Mouse (Mus musculus): ENCODE measurements around the gene Fancm. TPM values are rescaled to one million over a fixed set of nuclear protein-coding genes. Genes with fewer than 3 reads are reported as not detected.
A peak's percentile ranks its signal among the peaks of the same experiment; 100 is the strongest.
"Not testable (repeated sequence)": the region's sequence is repeated elsewhere in the genome, so short reads cannot be mapped to it uniquely, and the experiment has no call there.

Gene Fancm
- total and polyA plus RNA-seq, 3 experiments = 2.5 to 9.2 (median 6.9) TPM

DNA sequence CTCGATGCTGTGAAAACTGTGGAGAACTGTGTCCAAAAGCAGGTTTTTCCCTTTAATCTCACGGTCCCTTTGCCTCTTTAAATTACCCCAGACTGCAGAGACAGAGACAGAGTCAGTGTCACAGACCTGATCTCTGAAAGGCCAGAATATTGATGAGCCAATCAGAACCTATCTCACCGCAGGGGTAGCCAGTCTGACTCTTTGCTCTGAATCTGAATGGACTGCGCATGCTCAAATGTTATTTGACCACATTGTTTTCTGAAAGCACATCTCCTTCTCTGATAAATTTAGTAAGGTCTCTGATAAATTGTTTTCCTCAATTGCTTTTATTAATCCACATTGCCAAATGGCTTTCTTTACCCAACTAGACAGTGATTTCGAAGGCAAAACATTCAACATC, 44.0 kb downstream of the Fancm start:
- DNase-seq = no peak

- DNase-seq = not testable (repeated sequence)
Measured at GRCm38 (mm10) chr12:65136121-65136520, 60.7 kb downstream of the Fancm start.

- peak; percentile 96 for DNase-seq
Measured at GRCm38 (mm10) chr12:65172021-65172951, 96.9 kb downstream of the Fancm start, which contains the start of gene Mis18bp1. Gene Mis18bp1, minus strand, starts transcription at chr12:65172604.

- peak; percentile 66 for DNase-seq
Measured at GRCm38 (mm10) chr12:65172959-65173358, 97.6 kb downstream of the Fancm start.

DNA sequence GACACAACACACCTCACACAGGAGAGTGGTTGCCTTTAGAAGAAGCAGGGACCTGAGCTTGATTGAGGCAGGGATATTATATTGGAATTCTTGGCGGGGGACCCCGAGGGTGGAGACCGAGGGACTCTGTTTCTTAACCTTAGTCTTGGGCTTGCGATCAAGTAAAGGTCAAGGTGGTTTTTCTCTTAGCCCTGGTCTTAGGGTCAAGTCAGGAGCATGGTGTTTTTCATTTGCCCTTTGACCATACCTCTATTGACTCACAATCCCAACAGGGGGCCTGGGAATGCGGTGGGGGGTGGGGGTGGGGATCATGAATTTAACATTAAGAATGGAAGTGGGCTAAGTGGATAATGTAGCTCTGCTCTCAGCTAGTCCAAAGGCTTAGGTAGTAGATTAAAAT, 98.3 kb downstream of the Fancm start:
- DNase-seq = no peak

Other genes with a start within 250 kb of the Fancm start
- gene Gm527, start 157.7 kb upstream of the Fancm start, total RNA-seq (2021) = 1 to 10 TPM; 4.6 to 6.0 TPM
- 0.08 TPM in 1 of 2 replicates, not detected in the other for gene Gm527, start 157.7 kb upstream of the Fancm start, polyA plus RNA-seq (2012; rRNA removed)
- gene Klhl28, start 110.1 kb upstream of the Fancm start, total RNA-seq (2021) = 10 to 100 TPM; 10.3 to 11.8 TPM
- gene Klhl28, start 110.1 kb upstream of the Fancm start, polyA plus RNA-seq (2012; rRNA removed) = 0.90 and 1.6 TPM in 2 replicates
- 10 to 100 TPM; 29.1 to 44.7 TPM for gene Togaram1, start 109.8 kb upstream of the Fancm start, total RNA-seq (2021)
- 4.3 and 5.8 TPM in 2 replicates for gene Togaram1, start 109.8 kb upstream of the Fancm start, polyA plus RNA-seq (2012; rRNA removed)
- 10 to 100 TPM; 25.0 to 32.2 TPM for gene Prpf39, start 39.3 kb upstream of the Fancm start, total RNA-seq (2021)
- gene Prpf39, start 39.3 kb upstream of the Fancm start, polyA plus RNA-seq (2012; rRNA removed) = 2.2 and 2.8 TPM in 2 replicates
- 100 to 1,000 TPM; 105 to 127 TPM for gene Fkbp3, start 1.6 kb upstream of the Fancm start, total RNA-seq (2021)
- 10.7 and 10.9 TPM in 2 replicates for gene Fkbp3, start 1.6 kb upstream of the Fancm start, polyA plus RNA-seq (2012; rRNA removed)
- 1 to 10 TPM in 1 of 2 experiments, under 1 TPM in 1; 0.59 to 1.4 TPM for gene Mis18bp1, start 97.0 kb downstream of the Fancm start, total RNA-seq (2021)
- gene Mis18bp1, start 97.0 kb downstream of the Fancm start, polyA plus RNA-seq (2012; rRNA removed) = 0.02 TPM in 1 of 2 replicates, not detected in the other
- not detected for gene Wdr20rt, start 149.9 kb downstream of the Fancm start, total RNA-seq (2021)
- not detected in 2 replicates for gene Wdr20rt, start 149.9 kb downstream of the Fancm start, polyA plus RNA-seq (2012; rRNA removed)